ENCODE assay signal across 7 mouse cellular contexts in the genomic region with DNA sequence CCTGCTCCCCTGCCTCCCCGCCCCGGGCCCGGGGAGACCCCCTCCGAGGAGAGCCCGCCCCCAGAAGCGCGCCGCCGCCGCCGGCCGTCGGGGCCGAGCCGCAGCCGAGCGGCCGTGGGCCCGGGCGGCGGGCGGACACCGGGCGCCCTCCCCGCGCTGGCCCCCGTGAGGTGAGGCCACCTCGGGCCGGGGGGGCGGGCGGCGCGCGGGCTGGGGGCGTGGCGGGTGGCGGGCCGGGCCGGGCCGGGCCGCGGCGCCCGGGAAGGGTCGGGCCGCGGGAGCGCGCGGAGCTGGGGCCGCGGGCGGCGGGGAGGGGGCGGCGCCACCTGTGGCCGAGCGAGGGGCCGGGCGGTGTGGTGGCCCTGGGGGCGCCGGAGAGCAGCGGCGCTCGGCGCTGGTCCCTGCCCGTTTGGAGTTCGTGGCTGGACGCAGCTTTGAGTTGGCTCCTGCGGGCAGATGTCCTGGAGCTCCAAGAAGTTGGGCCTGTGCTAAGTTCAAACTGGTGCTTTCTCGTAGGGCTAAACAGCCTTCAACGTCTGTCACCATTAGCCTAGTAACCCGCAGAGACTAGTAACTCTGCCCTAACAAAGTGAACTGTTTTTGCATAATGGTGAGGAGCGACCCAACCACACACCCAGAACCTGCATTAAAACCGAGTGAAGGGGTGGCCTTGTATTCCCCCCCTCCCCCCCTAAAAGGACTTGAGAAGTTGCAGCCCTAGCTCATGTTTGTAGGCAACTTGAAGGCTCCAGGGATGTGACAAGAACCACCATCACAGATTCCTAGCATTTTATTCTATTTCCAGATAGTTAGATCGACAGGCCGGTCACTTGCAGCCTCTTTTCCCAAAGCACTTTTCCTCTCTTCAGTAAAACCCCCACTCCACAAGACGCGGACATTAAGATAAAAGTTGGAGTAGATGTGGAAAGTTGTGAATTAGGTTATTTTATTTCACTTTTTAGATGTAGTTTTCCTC. TPM values are rescaled to one million over a fixed set of nuclear protein-coding genes. Genes with fewer than 3 reads are reported as not detected.
DNase-seq lines count a peak whose midpoint lies in the region; ATAC-seq and TF ChIP-seq lines count a peak whose summit lies in the region.

No protein-coding gene starts in this region.

- peak overlapping the region; percentile 78 for H3K9ac ChIP-seq in intestine, embryonic 15.5 days
- H3K9ac ChIP-seq in midbrain, embryonic 11.5 days (ENCODE audit: low read length) = peak overlapping the region; percentile 86

- H3K4me1 ChIP-seq in intestine, embryonic 15.5 days (replicated peaks) = peaks cover 7% of the 10 kb centered on the region; the same call in 1 of the 2 replicates
- peaks cover 9% of the 10 kb centered on the region for H3K4me1 ChIP-seq in limb, embryonic 10.5 days
- peaks cover 8% of the 10 kb centered on the region for H3K4me1 ChIP-seq in midbrain, embryonic 11.5 days (ENCODE audit: control insufficient read depth, insufficient read depth, low read length)
- 0 out of 2 replicates have a peak, but pooled peaks cover 2% of the 10 kb centered on the region for H3K4me1 ChIP-seq in small intestine, adult 2 months (ENCODE audit: control insufficient read depth, insufficient read depth, insufficient read length, low read length)

- peak; percentile 25; the same call in 1 of the 2 replicates for TF ChIP-seq CTCF in small intestine, adult 2 months (IDR thresholded peaks at IDR 0.05; ENCODE audit: extremely low read depth, insufficient read length, insufficient replicate concordance, low read depth, low read length)

- H3K4me3 ChIP-seq in intestine, embryonic 15.5 days (replicated peaks) = peak overlapping the region; percentile 69
- H3K4me3 ChIP-seq in limb, embryonic 10.5 days = peak overlapping the region; percentile 70
- H3K4me3 ChIP-seq in midbrain, embryonic 11.5 days (ENCODE audit: low read depth, low read length) = peak overlapping the region; percentile 61
- H3K4me3 ChIP-seq in small intestine, adult 2 months (ENCODE audit: low read depth, low read length) = peak overlapping the region; percentile 91

- peak overlapping the region; percentile 93 for H3K27ac ChIP-seq in intestine, embryonic 15.5 days
- peak overlapping the region; percentile 96 for H3K27ac ChIP-seq in limb, embryonic 10.5 days
- H3K27ac ChIP-seq in midbrain, embryonic 11.5 days (ENCODE audit: low read depth, low read length) = peak overlapping the region; percentile 79
- peak overlapping the region; percentile 71 for H3K27ac ChIP-seq in small intestine, adult 2 months (ENCODE audit: insufficient read depth, low read depth, low read length)

- H3K27me3 ChIP-seq in intestine, embryonic 15.5 days (replicated peaks) = no peaks in the 10 kb centered on the region
- no peaks in the 10 kb centered on the region for H3K27me3 ChIP-seq in limb, embryonic 10.5 days (ENCODE audit: low read depth, poor library complexity, severe bottlenecking)
- no peaks in the 10 kb centered on the region for H3K27me3 ChIP-seq in midbrain, embryonic 11.5 days (ENCODE audit: control insufficient read depth, insufficient read depth, low read length)
- no peaks in the 10 kb centered on the region for H3K27me3 ChIP-seq in small intestine, adult 2 months (ENCODE audit: control insufficient read depth, insufficient read depth, low read length)

- H3K9me3 ChIP-seq in intestine, embryonic 15.5 days = no peaks in the 10 kb centered on the region
- no peaks in the 10 kb centered on the region for H3K9me3 ChIP-seq in limb, embryonic 10.5 days (replicated peaks)
- H3K9me3 ChIP-seq in midbrain, embryonic 11.5 days (ENCODE audit: control insufficient read depth, low read length) = no peaks in the 10 kb centered on the region

- peak; percentile 89 for ATAC-seq in intestine, embryonic 15.5 days
- peak; percentile 86 for ATAC-seq in midbrain, embryonic 11.5 days (ENCODE audit: low FRiP score)

- no peaks in the 10 kb centered on the region for H3K36me3 ChIP-seq in intestine, embryonic 15.5 days
- peaks cover 3% of the 10 kb centered on the region; the same call in 1 of the 2 replicates for H3K36me3 ChIP-seq in limb, embryonic 10.5 days
- H3K36me3 ChIP-seq in midbrain, embryonic 11.5 days (ENCODE audit: control insufficient read depth, insufficient read depth, low read length) = no peaks in the 10 kb centered on the region
- H3K36me3 ChIP-seq in small intestine, adult 2 months (ENCODE audit: control insufficient read depth, insufficient read depth, low read length) = no peaks in the 10 kb centered on the region

- no peak for TF ChIP-seq POLR2A in small intestine, adult 2 months (IDR thresholded peaks at IDR 0.05; ENCODE audit: low read depth, low read length)

- H3K4me2 ChIP-seq in intestine, embryonic 15.5 days (replicated peaks) = peak overlapping the region; percentile 76
- H3K4me2 ChIP-seq in midbrain, embryonic 11.5 days = peak overlapping the region; percentile 56

- peak; percentile 73 for DNase-seq in adipocyte (ENCODE audit: low spot score)
- DNase-seq in cerebellum, postnatal 4 days (ENCODE audit: low spot score in 2 of 2) = peak; percentile 25 to 64
- DNase-seq in gastrocnemius, postnatal 10 days = peak; percentile 74
- DNase-seq in limb, embryonic 10.5 days (ENCODE audit: low spot score) = peak; percentile 84
- DNase-seq in midbrain, embryonic 11.5 days (ENCODE audit: low spot score, missing footprints) = peak; percentile 97

- 1% methylated on average over 37 of the region's 79 CpGs for WGBS in intestine, embryonic 15.5 days
- WGBS in limb, embryonic 10.5 days = 11% methylated on average over 75 of the region's 79 CpGs
- 2% methylated on average over 32 of the region's 79 CpGs for WGBS in midbrain, embryonic 11.5 days
- WGBS in small intestine, adult 2 months = 11% methylated on average over 54 of the region's 79 CpGs

RNA-seq across cellular contexts. Expression of gene R3hdm2, which starts 0.9 kb away (rescaled TPM):
- 10 to 100 TPM; 92.6 to 93.1 TPM for total RNA-seq in gastrocnemius, postnatal 10 days (2021)
- 29.5 and 31.1 TPM in 2 replicates for polyA plus RNA-seq in intestine, embryonic 15.5 days (2015; fragmentation: Nextera tagmentation; extraction: Ambion mirVana)
- polyA plus RNA-seq in limb, embryonic 10.5 days (2016; fragmentation: Nextera tagmentation; extraction: Ambion mirVana) = 35.0 and 39.5 TPM in 2 replicates
- 27.0 and 27.7 TPM in 2 replicates for polyA plus RNA-seq in midbrain, embryonic 11.5 days (2014; fragmentation: Nextera tagmentation; extraction: Ambion mirVana)
- polyA plus RNA-seq in small intestine, adult 2 months (2012; rRNA removed) = 42.6 and 103 TPM in 2 replicates

RNA-seq across cellular contexts. Expression of gene Inhbc, which starts 10.8 kb away (rescaled TPM):
- total RNA-seq in gastrocnemius, postnatal 10 days (2021) = not detected
- 0.18 TPM in 1 of 2 replicates, not detected in the other for polyA plus RNA-seq in intestine, embryonic 15.5 days (2015; fragmentation: Nextera tagmentation; extraction: Ambion mirVana)
- 0.10 and 0.23 TPM in 2 replicates for polyA plus RNA-seq in limb, embryonic 10.5 days (2016; fragmentation: Nextera tagmentation; extraction: Ambion mirVana)
- polyA plus RNA-seq in midbrain, embryonic 11.5 days (2014; fragmentation: Nextera tagmentation; extraction: Ambion mirVana) = not detected in 2 replicates
- polyA plus RNA-seq in small intestine, adult 2 months (2012; rRNA removed) = 0.09 TPM in 1 of 2 replicates, not detected in the other

RNA-seq across cellular contexts. Expression of gene Inhbe, which starts 26.8 kb away (rescaled TPM):
- not detected for total RNA-seq in gastrocnemius, postnatal 10 days (2021)
- 0.03 TPM in 1 of 2 replicates, not detected in the other for polyA plus RNA-seq in intestine, embryonic 15.5 days (2015; fragmentation: Nextera tagmentation; extraction: Ambion mirVana)
- 0.13 TPM in 1 of 2 replicates, not detected in the other for polyA plus RNA-seq in limb, embryonic 10.5 days (2016; fragmentation: Nextera tagmentation; extraction: Ambion mirVana)
- not detected in 2 replicates for polyA plus RNA-seq in midbrain, embryonic 11.5 days (2014; fragmentation: Nextera tagmentation; extraction: Ambion mirVana)
- not detected in 2 replicates for polyA plus RNA-seq in small intestine, adult 2 months (2012; rRNA removed)

RNA-seq across cellular contexts. Expression of gene Gli1, which starts 39.3 kb away (rescaled TPM):
- total RNA-seq in gastrocnemius, postnatal 10 days (2021) = 1 to 10 TPM; 3.3 to 6.8 TPM
- 7.5 and 8.1 TPM in 2 replicates for polyA plus RNA-seq in intestine, embryonic 15.5 days (2015; fragmentation: Nextera tagmentation; extraction: Ambion mirVana)
- polyA plus RNA-seq in limb, embryonic 10.5 days (2016; fragmentation: Nextera tagmentation; extraction: Ambion mirVana) = 10.9 and 11.7 TPM in 2 replicates
- 3.1 and 4.1 TPM in 2 replicates for polyA plus RNA-seq in midbrain, embryonic 11.5 days (2014; fragmentation: Nextera tagmentation; extraction: Ambion mirVana)
- 5.5 and 10.4 TPM in 2 replicates for polyA plus RNA-seq in small intestine, adult 2 months (2012; rRNA removed)

RNA-seq across cellular contexts. Expression of gene Arhgap9, which starts 59.3 kb away (rescaled TPM):
- 1 to 10 TPM; 1.1 to 2.3 TPM for total RNA-seq in gastrocnemius, postnatal 10 days (2021)
- polyA plus RNA-seq in intestine, embryonic 15.5 days (2015; fragmentation: Nextera tagmentation; extraction: Ambion mirVana) = 6.1 and 6.7 TPM in 2 replicates
- 5.5 and 5.9 TPM in 2 replicates for polyA plus RNA-seq in limb, embryonic 10.5 days (2016; fragmentation: Nextera tagmentation; extraction: Ambion mirVana)
- polyA plus RNA-seq in midbrain, embryonic 11.5 days (2014; fragmentation: Nextera tagmentation; extraction: Ambion mirVana) = 1.1 and 1.4 TPM in 2 replicates
- 7.1 and 11.2 TPM in 2 replicates for polyA plus RNA-seq in small intestine, adult 2 months (2012; rRNA removed)

Comparison
In these comparisons a context has a peak if more than half of its experiments do, and no peak if none do; other contexts are left out.
1. Peak in every context shown above with its lines: DNase-seq, ATAC-seq, H3K4me3 ChIP-seq and H3K27ac ChIP-seq.
2. DNase-seq: peak in every context shown above with its lines; median percentile 97 in midbrain, embryonic 11.5 days; 84 in limb, embryonic 10.5 days; 74 in gastrocnemius, postnatal 10 days; 73 in adipocyte; 44 in cerebellum, postnatal 4 days.